Mouse (Mus musculus) intestine, postnatal 0 days (tissue): ENCODE measurements around the gene Spata4. TPM values are rescaled to one million over a fixed set of nuclear protein-coding genes. Genes with fewer than 3 reads are reported as not detected.
"Not testable (repeated sequence)": the region's sequence is repeated elsewhere in the genome, so short reads cannot be mapped to it uniquely, and the experiment has no call there.

Experiments
- ATAC-seq: fragments of 200-750 bp; cut with Nextera tagmentation; 2 replicates; pipeline ENCODE4 v1.8.0; 2017; ENCODE audit warnings: mild to moderate bottlenecking, moderate TSS enrichment, moderate library complexity
- H3K27ac ChIP-seq: fragments of 300-500 bp; sonication (generic); 2 replicates; pipeline ENCODE4 v1.5.1; 2014; ENCODE audit warnings: mild to moderate bottlenecking, low read depth, low read length, moderate library complexity
- H3K27me3 ChIP-seq: fragments of 300-500 bp; sonication (generic); replicated peaks from 2 replicates; pipeline ENCODE4 v1.6.1; 2014; ENCODE audit warnings: low read length, mixed read lengths; ENCODE audit not compliant: control insufficient read depth, insufficient read depth
- H3K36me3 ChIP-seq: fragments of 300-500 bp; sonication (generic); 2 replicates; pipeline ENCODE4 v1.6.1; 2014; ENCODE audit warnings: mild to moderate bottlenecking, moderate library complexity; ENCODE audit not compliant: control insufficient read depth, insufficient read depth
- H3K4me1 ChIP-seq: fragments of 300-500 bp; sonication (generic); replicated peaks from 2 replicates; pipeline ENCODE4 v1.6.1; 2014; ENCODE audit warnings: antibody characterized with exemption, low read length, mixed read lengths; ENCODE audit not compliant: control insufficient read depth, insufficient read depth
- H3K4me2 ChIP-seq: fragments of 300-500 bp; sonication (generic); replicated peaks from 2 replicates; pipeline ENCODE4 v1.6.1; 2014; ENCODE audit warnings: low read depth, mild to moderate bottlenecking, moderate library complexity
- H3K4me3 ChIP-seq: fragments of 300-500 bp; sonication (generic); 2 replicates; pipeline ENCODE4 v1.5.1; 2014; ENCODE audit warnings: low read depth, low read length
- H3K9ac ChIP-seq: fragments of 300-500 bp; sonication (generic); 2 replicates; pipeline ENCODE4 v1.6.1; 2014; ENCODE audit warnings: mild to moderate bottlenecking, low read depth, low read length
- H3K9me3 ChIP-seq: fragments of 300-500 bp; sonication (generic); 2 replicates; pipeline ENCODE4 v1.6.1; 2016; ENCODE audit warnings: mixed run types; ENCODE audit not compliant: control insufficient read depth
- CTCF ChIP-seq: sonication (generic); IDR thresholded peaks from 2 replicates; pipeline ENCODE4 v1.5.1; 2016; ENCODE audit warnings: low read depth, mild to moderate bottlenecking, control low read depth, antibody characterized with exemption, moderate library complexity
- WGBS: fragments of 180-500 bp; shearing (Covaris S2); extraction: QIAGEN DNeasy Blood & Tissue Kit; methylation state at CpG from one replicate; pipeline ENCODE4 v1.1.7; 2014; 5-methylcytosine and 5-hydroxymethylcytosine counted together
- polyA plus RNA-seq: library from polyadenylated mRNA; unstranded; fragments of >200 nt; fragmentation: Nextera tagmentation; extraction: Ambion mirVana; gene quantifications from 2 replicates; pipeline ENCODE4 v1.2.1, GENCODE M21; 2015

Spata4 gene
- polyA plus RNA-seq, 1 experiment from 2014 or later = not detected

GRCm38 (mm10) chr8:54597386-54597785 is 3.2 kb upstream of the Spata4 start:
- ATAC-seq = no peak
- peaks cover 2% of the 10 kb centered on the region; the same call in 1 of the 2 replicates for H3K4me1 ChIP-seq
- H3K9ac ChIP-seq = no peak overlapping the region
- H3K36me3 ChIP-seq = no peaks in the 10 kb centered on the region
- no peak overlapping the region for H3K4me2 ChIP-seq
- no peak overlapping the region for H3K4me3 ChIP-seq
- no peak for TF ChIP-seq CTCF
- H3K27me3 ChIP-seq = no peaks in the 10 kb centered on the region
- WGBS = 86% methylated on average over 2 of the region's 2 CpGs
- H3K27ac ChIP-seq = no peak overlapping the region
- H3K9me3 ChIP-seq = no peaks in the 10 kb centered on the region

GRCm38 (mm10) chr8:54603440-54603839 is 2.9 kb downstream of the Spata4 start:
- no peaks in the 10 kb centered on the region for H3K9me3 ChIP-seq
- no peak overlapping the region for H3K4me3 ChIP-seq
- ATAC-seq = no peak
- H3K9ac ChIP-seq = no peak overlapping the region
- no peak overlapping the region for H3K27ac ChIP-seq
- H3K36me3 ChIP-seq = no peaks in the 10 kb centered on the region
- no peaks in the 10 kb centered on the region for H3K27me3 ChIP-seq
- TF ChIP-seq CTCF = no peak
- H3K4me2 ChIP-seq = no peak overlapping the region
- 81% methylated on average over 4 of the region's 4 CpGs for WGBS
- peaks cover 2% of the 10 kb centered on the region; the same call in 1 of the 2 replicates for H3K4me1 ChIP-seq

GRCm38 (mm10) chr8:54609336-54609735 is 8.8 kb downstream of the Spata4 start:
- no peaks in the 10 kb centered on the region for H3K9me3 ChIP-seq
- H3K4me1 ChIP-seq = no peaks in the 10 kb centered on the region
- H3K27ac ChIP-seq = no peak overlapping the region
- no peaks in the 10 kb centered on the region for H3K27me3 ChIP-seq
- H3K4me2 ChIP-seq = no peak overlapping the region
- no peak overlapping the region for H3K4me3 ChIP-seq
- H3K36me3 ChIP-seq = no peaks in the 10 kb centered on the region
- 70% methylated on average over 2 of the region's 2 CpGs for WGBS
- H3K9ac ChIP-seq = no peak overlapping the region
- ATAC-seq = no peak
- TF ChIP-seq CTCF = no peak

- WGBS = 70% methylated on average over 4 of the region's 4 CpGs
- H3K4me2 ChIP-seq = no peak overlapping the region
- no peak for TF ChIP-seq CTCF
- no peaks in the 10 kb centered on the region for H3K27me3 ChIP-seq
- H3K27ac ChIP-seq = no peak overlapping the region
- no peak overlapping the region for H3K9ac ChIP-seq
- H3K36me3 ChIP-seq = no peaks in the 10 kb centered on the region
- no peaks in the 10 kb centered on the region for H3K9me3 ChIP-seq
- H3K4me1 ChIP-seq = no peaks in the 10 kb centered on the region
- H3K4me3 ChIP-seq = no peak overlapping the region
- no peak for ATAC-seq
These were observed 9.7 kb downstream of the Spata4 start for GRCm38 (mm10) chr8:54610238-54610637.

- not testable (repeated sequence) for H3K4me1 ChIP-seq, H3K36me3 ChIP-seq, H3K27ac ChIP-seq, H3K9me3 ChIP-seq, H3K4me2 ChIP-seq, H3K27me3 ChIP-seq, ATAC-seq, H3K9ac ChIP-seq, H3K4me3 ChIP-seq
- WGBS = 79% methylated on average over 17 of the region's 17 CpGs
These were observed 16.1 kb downstream of the Spata4 start for GRCm38 (mm10) chr8:54616710-54617109.

GRCm38 (mm10) chr8:54638634-54639033 is 38.1 kb downstream of the Spata4 start:
- Histone ChIP-seq H3K27ac (no peak overlapping the region), H3K4me3 (no peak overlapping the region), H3K4me2 (no peak overlapping the region), H3K9ac (no peak overlapping the region), H3K36me3 (no peaks in the 10 kb centered on the region), H3K9me3 (no peaks in the 10 kb centered on the region), H3K27me3 (no peaks in the 10 kb centered on the region), H3K4me1 (no peaks in the 10 kb centered on the region)
- no peak for ATAC-seq
- no peak for TF ChIP-seq CTCF
- 82% methylated on average over 4 of the region's 4 CpGs for WGBS

Other genes with a start within 250 kb of the Spata4 start
- gene Asb5, start 71.2 kb upstream of the Spata4 start, polyA plus RNA-seq = 2.8 and 3.2 TPM in 2 replicates
- gene Spcs3, start 70.8 kb upstream of the Spata4 start, polyA plus RNA-seq = 33.6 and 35.3 TPM in 2 replicates